Mouse (Mus musculus) lung, postnatal 0 days (tissue): ENCODE measurements around the gene Nrxn2. TPM values are rescaled to one million over a fixed set of nuclear protein-coding genes. Genes with fewer than 3 reads are reported as not detected.

Experiments
- ATAC-seq: fragments of 200-750 bp; cut with Nextera tagmentation; 2 replicates; pipeline ENCODE4 v1.8.0; 2017; ENCODE audit warnings: moderate library complexity
- DNase-seq: peaks from one replicate; pipeline ENCODE4 v3.0.0-alpha.2; 2016; ENCODE audit warnings: low spot score
- H3K27ac ChIP-seq: fragments of 300-500 bp; sonication (generic); 2 replicates; pipeline ENCODE4 v1.5.1; 2014; ENCODE audit warnings: antibody characterized with exemption, mild to moderate bottlenecking, low read length, mixed read lengths
- H3K27me3 ChIP-seq: fragments of 300-500 bp; sonication (generic); replicated peaks from 2 replicates; pipeline ENCODE4 v1.6.1; 2014; ENCODE audit warnings: low read length, mixed read lengths; ENCODE audit not compliant: insufficient read depth
- H3K36me3 ChIP-seq: fragments of 300-500 bp; sonication (generic); 2 replicates; pipeline ENCODE4 v1.6.1; 2014; ENCODE audit warnings: low read length, mixed read lengths; ENCODE audit not compliant: insufficient read depth
- H3K4me1 ChIP-seq: fragments of 300-500 bp; sonication (generic); 2 replicates; pipeline ENCODE4 v1.6.1; 2014; ENCODE audit warnings: antibody characterized with exemption, low read depth, low read length, mixed read lengths; ENCODE audit not compliant: insufficient read depth
- H3K4me2 ChIP-seq: fragments of 300-500 bp; sonication (generic); replicated peaks from 2 replicates; pipeline ENCODE4 v1.6.1; 2014; ENCODE audit warnings: low read depth, mild to moderate bottlenecking, low read length, moderate library complexity, mixed read lengths
- H3K4me3 ChIP-seq: fragments of 300-500 bp; sonication (generic); 2 replicates; pipeline ENCODE4 v1.5.1; 2014; ENCODE audit warnings: low read depth, low read length
- H3K9ac ChIP-seq: fragments of 300-500 bp; sonication (generic); replicated peaks from 2 replicates; pipeline ENCODE4 v1.6.1; 2014; ENCODE audit warnings: low read depth, mild to moderate bottlenecking
- H3K9me3 ChIP-seq: fragments of 300-500 bp; sonication (generic); 2 replicates; pipeline ENCODE4 v1.6.1; 2016; ENCODE audit warnings: low read length, mixed read lengths
- CTCF ChIP-seq: IDR thresholded peaks from 2 replicates; pipeline ENCODE4 v1.5.1; 2016; ENCODE audit warnings: antibody characterized with exemption, mild to moderate bottlenecking
- EP300 ChIP-seq: IDR thresholded peaks from 2 replicates; pipeline ENCODE4 v1.6.1; 2016; ENCODE audit warnings: antibody characterized with exemption, mild to moderate bottlenecking, control low read depth
- WGBS: fragments of 180-500 bp; shearing (Covaris S2); extraction: QIAGEN DNeasy Blood & Tissue Kit; methylation state at CpG from one replicate; pipeline ENCODE4 v1.1.7; 2014; 5-methylcytosine and 5-hydroxymethylcytosine counted together
- polyA plus RNA-seq: library from polyadenylated mRNA; unstranded; fragments of >200 nt; fragmentation: Nextera tagmentation; extraction: Ambion mirVana; gene quantifications from 2 replicates; pipeline ENCODE4 v1.2.1, GENCODE M21; 2015

Nrxn2 gene
- polyA plus RNA-seq, 1 experiment from 2014 or later = 3.8 TPM

DNA sequence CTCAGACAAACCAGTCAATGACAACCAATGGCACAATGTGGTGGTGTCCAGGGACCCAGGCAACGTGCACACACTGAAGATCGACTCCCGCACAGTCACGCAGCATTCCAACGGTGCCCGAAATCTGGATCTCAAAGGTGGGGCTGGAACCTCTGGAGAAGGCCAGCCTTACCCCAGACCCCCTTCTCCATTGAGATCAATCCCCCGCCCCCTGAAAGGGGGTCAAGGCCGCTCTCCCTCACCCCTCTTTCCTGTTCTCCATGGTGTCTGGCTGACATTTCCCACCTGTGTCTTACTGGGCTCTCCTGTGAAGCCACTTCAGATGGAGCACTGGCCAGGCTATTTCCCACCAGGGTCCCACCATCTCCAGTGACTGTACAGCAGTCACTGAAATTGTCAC is 73.0 kb downstream of the Nrxn2 start:
- ATAC-seq (no peak), DNase-seq (no peak)
- H3K9ac ChIP-seq = no peak overlapping the region
- WGBS = 63% methylated on average over 8 of the region's 8 CpGs
- H3K27me3 ChIP-seq = peaks cover 22% of the 10 kb centered on the region; the same call in 1 of the 2 replicates
- TF ChIP-seq EP300 = no peak
- no peak for TF ChIP-seq CTCF
- H3K4me1 ChIP-seq = no peaks in the 10 kb centered on the region
- no peak overlapping the region for H3K4me2 ChIP-seq
- H3K36me3 ChIP-seq = no peaks in the 10 kb centered on the region
- H3K4me3 ChIP-seq = no peak overlapping the region
- no peaks in the 10 kb centered on the region for H3K9me3 ChIP-seq
- no peak overlapping the region for H3K27ac ChIP-seq

DNA sequence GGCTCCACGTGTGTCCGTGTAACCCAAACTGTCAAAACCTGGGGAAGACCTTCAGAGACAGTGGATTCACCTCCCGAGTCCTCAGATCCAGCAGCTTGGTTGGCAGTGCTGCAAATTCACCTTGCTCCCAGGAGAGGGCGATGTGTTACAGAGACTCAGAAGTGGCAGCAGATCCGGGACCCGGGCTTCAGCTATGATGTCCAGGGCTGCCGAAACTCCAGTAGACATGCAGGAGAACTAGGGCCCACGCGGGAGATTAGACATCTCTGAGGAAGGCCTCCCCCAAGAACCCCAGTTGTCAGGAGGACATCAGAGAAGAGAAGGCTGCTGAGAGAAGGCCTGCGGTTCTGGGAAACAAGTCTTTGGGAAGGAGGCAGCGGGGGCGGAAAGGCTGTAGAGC is 73.6 kb downstream of the Nrxn2 start:
- no peak overlapping the region for H3K9ac ChIP-seq
- H3K27ac ChIP-seq = no peak overlapping the region
- no peak overlapping the region for H3K4me3 ChIP-seq
- H3K4me1 ChIP-seq = no peaks in the 10 kb centered on the region
- H3K4me2 ChIP-seq = no peak overlapping the region
- peaks cover 25% of the 10 kb centered on the region; the same call in 1 of the 2 replicates for H3K27me3 ChIP-seq
- ATAC-seq = no peak
- WGBS = 21% methylated on average over 12 of the region's 12 CpGs
- DNase-seq = peak; percentile 76
- no peaks in the 10 kb centered on the region for H3K36me3 ChIP-seq
- H3K9me3 ChIP-seq = no peaks in the 10 kb centered on the region
- TF ChIP-seq EP300 (no peak), CTCF (peak; percentile 83)

DNA sequence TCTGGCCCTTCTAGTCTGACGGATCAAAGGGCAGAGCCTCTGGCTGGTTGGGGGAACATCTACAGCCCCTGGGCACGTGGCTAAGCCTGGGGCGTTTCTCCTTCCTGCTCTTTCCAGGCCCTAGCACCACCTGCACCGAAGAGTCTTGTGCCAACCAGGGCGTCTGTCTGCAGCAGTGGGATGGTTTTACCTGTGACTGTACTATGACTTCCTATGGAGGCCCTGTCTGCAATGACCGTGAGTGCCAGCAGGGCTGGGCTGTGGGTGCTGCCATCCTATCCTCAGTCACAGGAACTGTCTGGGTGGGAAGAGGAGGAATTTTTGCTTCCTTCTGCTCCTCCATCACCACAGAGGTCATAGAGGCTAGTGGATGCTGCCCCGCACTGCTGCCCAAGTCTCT is 74.7 kb downstream of the Nrxn2 start:
- Histone ChIP-seq H3K9ac (no peak overlapping the region), H3K4me1 (peaks cover 6% of the 10 kb centered on the region; the same call in 1 of the 2 replicates), H3K27ac (no peak overlapping the region), H3K4me2 (no peak overlapping the region), H3K36me3 (no peaks in the 10 kb centered on the region), H3K27me3 (peaks cover 31% of the 10 kb centered on the region; the same call in 1 of the 2 replicates), H3K4me3 (no peak overlapping the region), H3K9me3 (no peaks in the 10 kb centered on the region)
- no peak for DNase-seq
- TF ChIP-seq EP300 (no peak), CTCF (no peak)
- ATAC-seq = no peak
- WGBS = 66% methylated on average over 6 of the region's 7 CpGs

GRCm38 (mm10) chr19:6494032-6494431 is 75.5 kb downstream of the Nrxn2 start:
- Histone ChIP-seq H3K36me3 (no peaks in the 10 kb centered on the region), H3K4me3 (no peak overlapping the region), H3K27me3 (peaks cover 39% of the 10 kb centered on the region; the same call in 1 of the 2 replicates), H3K4me2 (no peak overlapping the region), H3K27ac (no peak overlapping the region), H3K4me1 (peaks cover 6% of the 10 kb centered on the region; the same call in 1 of the 2 replicates), H3K9me3 (no peaks in the 10 kb centered on the region), H3K9ac (no peak overlapping the region)
- ATAC-seq = no peak
- 59% methylated on average over 5 of the region's 7 CpGs for WGBS
- DNase-seq = no peak
- TF ChIP-seq CTCF (no peak), EP300 (no peak)

GRCm38 (mm10) chr19:6494504-6495170 is 76.1 kb downstream of the Nrxn2 start:
- H3K4me2 ChIP-seq = no peak overlapping the region
- no peaks in the 10 kb centered on the region for H3K36me3 ChIP-seq
- ATAC-seq (no peak), DNase-seq (no peak)
- no peak overlapping the region for H3K27ac ChIP-seq
- 55% methylated on average over 18 of the region's 18 CpGs for WGBS
- no peak overlapping the region for H3K4me3 ChIP-seq
- H3K9me3 ChIP-seq = no peaks in the 10 kb centered on the region
- TF ChIP-seq CTCF (no peak), EP300 (no peak)
- H3K9ac ChIP-seq = no peak overlapping the region
- peaks cover 41% of the 10 kb centered on the region; the same call in 1 of the 2 replicates for H3K27me3 ChIP-seq
- peaks cover 6% of the 10 kb centered on the region; the same call in 1 of the 2 replicates for H3K4me1 ChIP-seq

GRCm38 (mm10) chr19:6495714-6496113 is 77.2 kb downstream of the Nrxn2 start:
- Histone ChIP-seq H3K27ac (no peak overlapping the region), H3K4me3 (no peak overlapping the region), H3K4me2 (no peak overlapping the region), H3K27me3 (peaks cover 50% of the 10 kb centered on the region; the same call in 1 of the 2 replicates), H3K9me3 (no peaks in the 10 kb centered on the region), H3K36me3 (no peaks in the 10 kb centered on the region), H3K9ac (no peak overlapping the region), H3K4me1 (peaks cover 6% of the 10 kb centered on the region; the same call in 1 of the 2 replicates)
- no peak for DNase-seq
- TF ChIP-seq CTCF = no peak
- no peak for TF ChIP-seq EP300
- ATAC-seq = no peak
- WGBS = 22% methylated on average over 8 of the region's 8 CpGs
